Mouse (Mus musculus) limb, embryonic 14.5 days (tissue): ENCODE results near the gene Shroom3. TPM values are rescaled to one million over a fixed set of nuclear protein-coding genes. Genes with fewer than 3 reads are reported as not detected.

Experiments
- ATAC-seq: fragments of 200-750 bp; cut with Nextera tagmentation; 2 replicates; pipeline ENCODE4 v1.8.0; 2017; ENCODE audit warnings: low read depth, moderate number of reproducible peaks, moderate TSS enrichment; ENCODE audit not compliant: low FRiP score
- DNase-seq: peaks from one replicate; pipeline ENCODE4 v3.0.0-alpha.2; 2015; ENCODE audit warnings: low spot score
- H3K27ac ChIP-seq: fragments of 300-500 bp; sonication (generic); replicated peaks from 2 replicates; pipeline ENCODE4 v1.5.1; 2014; ENCODE audit warnings: low read depth, mild to moderate bottlenecking, low read length, moderate library complexity, mixed read lengths
- H3K27me3 ChIP-seq: fragments of 300-500 bp; sonication (generic); 2 replicates; pipeline ENCODE4 v1.6.1; 2014; ENCODE audit warnings: low read length, mixed read lengths; ENCODE audit not compliant: control insufficient read depth, insufficient read depth
- H3K36me3 ChIP-seq: fragments of 300-500 bp; sonication (generic); 2 replicates; pipeline ENCODE4 v1.6.1; 2014; ENCODE audit warnings: mild to moderate bottlenecking, low read length, moderate library complexity, mixed read lengths; ENCODE audit not compliant: control insufficient read depth, insufficient read depth
- H3K4me1 ChIP-seq: fragments of 300-500 bp; sonication (generic); 2 replicates; pipeline ENCODE4 v1.6.1; 2014; ENCODE audit warnings: antibody characterized with exemption, low read length, mixed read lengths; ENCODE audit not compliant: control insufficient read depth, insufficient read depth
- H3K4me2 ChIP-seq: fragments of 300-500 bp; sonication (generic); replicated peaks from 2 replicates; pipeline ENCODE4 v1.6.1; 2014; ENCODE audit warnings: low read depth, mild to moderate bottlenecking, low read length, moderate library complexity; ENCODE audit not compliant: severe bottlenecking
- H3K4me3 ChIP-seq: fragments of 300-500 bp; sonication (generic); replicated peaks from 2 replicates; pipeline ENCODE4 v1.5.1; 2014; ENCODE audit warnings: low read length
- H3K9ac ChIP-seq: fragments of 300-500 bp; sonication (generic); 2 replicates; pipeline ENCODE4 v1.6.1; 2014; ENCODE audit warnings: mild to moderate bottlenecking, low read depth, low read length, moderate library complexity; ENCODE audit not compliant: severe bottlenecking
- H3K9me3 ChIP-seq: fragments of 300-500 bp; sonication (generic); 2 replicates; pipeline ENCODE4 v1.6.1; 2016; ENCODE audit warnings: low read length; ENCODE audit not compliant: control insufficient read depth
- POLR2A ChIP-seq: fragments of 200-500 bp; IDR thresholded peaks from 2 replicates; pipeline ENCODE4 v1.8.0; 2012; ENCODE audit warnings: inconsistent platforms, mild to moderate bottlenecking, moderate library complexity, borderline replicate concordance; ENCODE audit not compliant: insufficient read depth, insufficient read length; ENCODE audit errors: extremely low read depth
- WGBS: fragments of 180-500 bp; shearing (Covaris S2); extraction: QIAGEN DNeasy Blood & Tissue Kit; methylation state at CpG from one replicate; pipeline ENCODE4 v1.1.7; 2014; 5-methylcytosine and 5-hydroxymethylcytosine counted together
- polyA plus RNA-seq, 2 experiments: library from polyadenylated mRNA; depleted of rRNA in 1 of 2; stranded (reverse) in 1 of 2; unstranded in 1 of 2; fragments of >200 nt; fragmentation: Nextera tagmentation in 1 of 2; extraction: Ambion mirVana in 1 of 2; gene quantifications; 2 replicates each; pipeline versions ENCODE4 v1.2.1 to v1.2.3; 2012 to 2014

Gene Shroom3
- polyA plus RNA-seq, 2 experiments, result 3.5 to 8.1 TPM

GRCm38 (mm10) chr5:92897766-92898745, 214.8 kb downstream of the Shroom3 start:
- H3K27ac ChIP-seq, result peak overlapping the region; percentile 52
- ATAC-seq, result peak; percentile 89

DNA sequence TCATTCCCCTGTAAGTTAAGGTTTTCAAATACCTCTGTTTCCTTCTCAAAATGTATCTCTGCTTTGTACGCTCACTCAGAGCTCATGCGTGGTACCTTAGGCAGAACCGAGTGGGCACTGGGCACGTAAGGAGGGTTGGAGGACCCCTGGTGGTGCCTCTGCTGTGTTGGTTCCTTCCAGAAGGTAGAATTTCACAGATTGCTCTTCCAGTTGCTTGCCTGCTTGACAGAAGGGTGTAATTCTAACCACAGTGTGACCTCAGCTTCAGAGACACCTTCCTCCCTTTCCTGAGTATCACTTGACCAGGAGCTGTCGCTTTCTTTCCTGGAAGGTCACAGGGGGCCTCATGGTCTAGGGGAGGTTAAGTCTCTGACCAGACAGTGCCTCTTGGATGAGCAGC, 217.2 kb downstream of the Shroom3 start:
- peaks cover 10% of the 10 kb centered on the region for H3K4me1 ChIP-seq
- H3K27me3 ChIP-seq, result no peaks in the 10 kb centered on the region
- H3K9me3 ChIP-seq, result no peaks in the 10 kb centered on the region
- no peak for TF ChIP-seq POLR2A
- WGBS, result 54% methylated on average over 5 of the region's 5 CpGs
- no peaks in the 10 kb centered on the region for H3K36me3 ChIP-seq
- H3K27ac ChIP-seq, result no peak overlapping the region
- no peak overlapping the region for H3K4me3 ChIP-seq
- no peak overlapping the region for H3K9ac ChIP-seq
- DNase-seq (no peak), ATAC-seq (no peak)
- H3K4me2 ChIP-seq, result no peak overlapping the region

More at GRCm38 (mm10) chr5:92897766-92898745, 214.8 kb downstream of the Shroom3 start:
- TF ChIP-seq POLR2A, result no peak
- WGBS, result 1% methylated on average over 65 of the region's 96 CpGs
- Histone ChIP-seq H3K9me3 (no peaks in the 10 kb centered on the region), H3K4me1 (peaks cover 10% of the 10 kb centered on the region), H3K9ac (peak overlapping the region; percentile 74), H3K36me3 (no peaks in the 10 kb centered on the region), H3K4me3 (peak overlapping the region; percentile 72), H3K4me2 (peak overlapping the region; percentile 95), H3K27me3 (no peaks in the 10 kb centered on the region)
- DNase-seq, result peak; percentile 76

DNA sequence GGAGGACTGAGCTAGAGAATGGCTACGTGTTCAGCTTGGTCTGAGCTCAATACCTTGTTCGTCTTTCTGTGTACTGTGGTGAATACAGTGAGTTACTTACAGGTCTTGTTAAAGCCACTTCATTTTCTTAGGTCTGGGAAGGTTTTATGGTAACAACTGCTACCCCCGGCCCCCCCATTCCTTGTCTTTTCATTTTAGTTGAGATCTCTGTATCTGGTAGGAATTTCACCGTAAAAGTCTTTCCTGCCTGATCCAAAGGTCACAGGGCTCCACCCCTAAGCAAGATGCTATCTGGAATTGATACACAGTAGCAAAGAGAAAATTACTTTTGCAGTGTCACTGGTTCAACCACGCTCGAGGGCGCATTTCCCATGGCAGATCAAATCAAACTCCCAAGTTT, 218.6 kb downstream of the Shroom3 start:
- Histone ChIP-seq H3K27ac (no peak overlapping the region), H3K4me3 (no peak overlapping the region), H3K9me3 (no peaks in the 10 kb centered on the region), H3K9ac (no peak overlapping the region), H3K4me1 (peaks cover 14% of the 10 kb centered on the region), H3K36me3 (no peaks in the 10 kb centered on the region), H3K4me2 (no peak overlapping the region), H3K27me3 (no peaks in the 10 kb centered on the region)
- no peak for ATAC-seq
- DNase-seq, result no peak
- no peak for TF ChIP-seq POLR2A
- WGBS, result 51% methylated on average over 7 of the region's 7 CpGs

DNA sequence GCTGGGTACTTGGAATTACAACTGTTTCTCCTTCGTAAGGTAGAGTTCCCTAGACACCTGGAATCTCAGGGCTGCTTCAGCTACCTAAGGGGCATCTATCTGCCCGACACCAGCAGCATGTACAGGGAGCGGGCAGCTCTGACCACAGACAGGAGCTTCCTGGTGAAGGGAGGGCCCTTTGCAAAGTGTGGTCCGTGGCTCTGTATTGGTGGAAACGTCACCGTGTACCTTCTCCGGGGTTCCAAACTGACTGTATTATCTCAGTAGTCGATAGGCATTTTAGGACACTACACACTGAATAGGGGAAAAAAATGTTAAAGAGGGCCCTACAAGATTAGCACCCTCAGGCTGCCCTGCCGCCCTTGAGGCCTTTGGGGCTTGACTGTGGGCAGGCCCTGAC, 221.9 kb downstream of the Shroom3 start:
- Histone ChIP-seq H3K4me1 (peaks cover 10% of the 10 kb centered on the region), H3K27ac (no peak overlapping the region), H3K4me3 (no peak overlapping the region), H3K36me3 (no peaks in the 10 kb centered on the region), H3K9ac (0 out of 2 replicates have a peak overlapping the region, but pooled peaks have one; percentile 26), H3K27me3 (no peaks in the 10 kb centered on the region), H3K9me3 (0 out of 2 replicates have a peak, but pooled peaks cover 6% of the 10 kb centered on the region), H3K4me2 (no peak overlapping the region)
- ATAC-seq (peak; percentile 7; the same call in 1 of the 2 replicates), DNase-seq (no peak)
- TF ChIP-seq POLR2A, result no peak
- 74% methylated on average over 9 of the region's 9 CpGs for WGBS

DNA sequence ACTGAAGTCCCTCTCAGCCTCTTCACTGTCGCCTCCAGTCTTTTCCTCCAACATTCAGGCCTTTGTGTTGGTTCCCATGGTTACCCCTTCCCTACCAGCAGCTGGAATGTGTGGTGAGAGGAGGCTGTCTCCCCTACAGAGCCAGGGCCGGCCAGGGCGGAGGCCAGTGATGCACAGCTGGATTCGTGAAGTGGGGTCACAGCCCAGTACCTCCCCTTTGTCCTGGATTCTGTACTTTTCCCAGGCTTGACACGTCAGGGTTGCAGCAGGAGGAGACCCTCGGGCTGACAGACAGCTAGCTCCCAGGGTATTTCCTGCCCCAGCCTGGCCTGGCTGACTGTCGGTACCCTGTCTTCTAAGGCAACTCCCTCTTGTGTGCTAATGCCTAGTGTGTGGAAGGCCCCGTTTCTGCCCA, 222.4 kb downstream of the Shroom3 start:
- Histone ChIP-seq H3K9me3 (0 out of 2 replicates have a peak, but pooled peaks cover 6% of the 10 kb centered on the region), H3K9ac (0 out of 2 replicates have a peak overlapping the region, but pooled peaks have one; percentile 26), H3K27ac (no peak overlapping the region), H3K4me2 (no peak overlapping the region), H3K4me3 (no peak overlapping the region), H3K4me1 (peaks cover 10% of the 10 kb centered on the region), H3K27me3 (no peaks in the 10 kb centered on the region), H3K36me3 (no peaks in the 10 kb centered on the region)
- 21% methylated on average over 8 of the region's 8 CpGs for WGBS
- peak; percentile 79 for ATAC-seq
- DNase-seq, result peak; percentile 29
- no peak for TF ChIP-seq POLR2A
